Mouse (Mus musculus) monocyte, adult 5-6 weeks (primary cell): ENCODE measurements around the gene Rbm45. TPM values are rescaled to one million over a fixed set of nuclear protein-coding genes. Genes with fewer than 3 reads are reported as not detected.

Experiments used
- total RNA-seq: library from RNA; stranded (forward); fragments of 200-1000, 200-491, 200-594 nt; gene quantifications from 3 replicates; pipeline ENCODE4 v1.2.3, GENCODE M21; 2017

Gene Rbm45
- total RNA-seq, 1 experiment from 2014 or later = 36.7 TPM

Other genes starting within 250 kb of the Rbm45 start
- gene Pde11a, start 31.2 kb upstream of the Rbm45 start, total RNA-seq = not detected in 3 replicates
- not detected in 3 replicates for gene Cyct, start 9.5 kb upstream of the Rbm45 start, total RNA-seq
- gene Osbpl6, start 36.5 kb downstream of the Rbm45 start, total RNA-seq = 0.19 TPM in 1 of 3 replicates, not detected in the others